Mouse (Mus musculus): ENCODE results near the gene Actl7a.

The Actl7a gene

GRCm38 (mm10) chr4:56743363-56744195, at the start of gene Actl7a:
Gene Actl7a (plus strand): TSS chr4:56743413.
- DNase-seq, result no peak

- DNase-seq, result no peak
Measured at GRCm38 (mm10) chr4:56696401-56696800, 46.8 kb upstream of the Actl7a start.

DNA sequence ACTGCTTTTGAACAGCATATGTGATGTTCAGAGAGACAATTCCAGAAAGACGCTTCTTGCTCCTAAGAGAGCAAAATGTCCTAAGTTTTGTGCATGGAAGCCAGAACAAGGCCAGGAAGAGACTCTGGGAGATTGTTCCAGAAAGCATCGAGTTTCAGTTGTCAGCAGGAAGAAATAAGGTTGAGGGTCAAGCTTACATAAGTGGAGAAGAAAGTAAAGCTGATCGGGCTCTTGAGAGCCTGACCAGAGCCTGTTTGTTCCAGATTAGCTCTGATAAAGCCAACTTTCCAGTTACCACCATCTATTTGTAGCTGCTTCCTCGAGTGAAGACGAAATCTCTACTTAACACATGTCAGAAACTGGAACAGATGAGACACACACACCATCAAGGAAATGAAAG, 44.5 kb upstream of the Actl7a start:
- DNase-seq, result no peak

GRCm38 (mm10) chr4:56702234-56702633, 41.0 kb upstream of the Actl7a start:
- DNase-seq, result no peak

- no peak for DNase-seq
Measured at GRCm38 (mm10) chr4:56713155-56713554, 30.1 kb upstream of the Actl7a start.

GRCm38 (mm10) chr4:56716801-56717200, 26.4 kb upstream of the Actl7a start:
- DNase-seq, result no peak

- DNase-seq, result no peak
Measured at GRCm38 (mm10) chr4:56717932-56718331, 25.3 kb upstream of the Actl7a start.

- no peak for DNase-seq
Measured at GRCm38 (mm10) chr4:56718573-56719442, 24.4 kb upstream of the Actl7a start.

- no peak for DNase-seq
Measured at GRCm38 (mm10) chr4:56719456-56719855, 23.8 kb upstream of the Actl7a start.

DNA sequence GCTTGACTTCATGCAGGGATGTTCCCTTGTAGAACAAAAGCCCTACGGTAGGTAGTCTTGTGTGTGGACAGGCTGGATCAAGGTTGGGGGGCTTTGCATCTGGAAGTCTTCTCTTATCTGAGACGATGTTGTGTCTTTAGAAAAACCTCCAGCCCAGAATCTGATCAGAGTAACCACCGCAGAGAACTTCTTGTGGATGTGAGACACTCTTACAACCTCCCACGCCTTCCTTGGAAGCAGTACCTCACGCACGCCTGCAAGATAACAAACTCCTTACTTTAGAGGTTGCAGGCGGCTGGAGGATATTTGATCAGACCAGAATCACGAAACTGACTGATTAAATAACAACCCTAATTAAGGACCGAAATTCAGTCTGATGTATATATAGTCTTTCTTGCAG, 22.8 kb upstream of the Actl7a start:
- no peak for DNase-seq

DNA sequence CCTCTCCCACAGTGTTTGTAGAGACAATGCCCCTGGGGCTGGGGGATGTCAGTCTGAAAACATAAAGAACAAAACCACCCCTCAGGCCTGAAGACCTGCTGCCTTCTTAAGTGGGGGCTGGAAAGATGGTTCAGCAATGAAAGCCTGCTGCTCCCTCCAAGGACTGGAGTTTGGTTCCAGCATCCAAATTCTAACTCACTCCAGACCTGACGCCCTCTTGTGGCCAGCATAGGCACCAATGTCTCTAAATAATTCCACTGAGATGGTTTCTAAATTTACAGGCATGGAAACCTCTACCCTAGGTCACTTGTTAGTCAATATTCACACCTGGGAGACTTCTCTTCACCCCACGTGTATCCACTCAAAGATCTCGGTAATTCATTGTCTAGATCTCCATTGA, 21.7 kb upstream of the Actl7a start:
- DNase-seq, result no peak

DNA sequence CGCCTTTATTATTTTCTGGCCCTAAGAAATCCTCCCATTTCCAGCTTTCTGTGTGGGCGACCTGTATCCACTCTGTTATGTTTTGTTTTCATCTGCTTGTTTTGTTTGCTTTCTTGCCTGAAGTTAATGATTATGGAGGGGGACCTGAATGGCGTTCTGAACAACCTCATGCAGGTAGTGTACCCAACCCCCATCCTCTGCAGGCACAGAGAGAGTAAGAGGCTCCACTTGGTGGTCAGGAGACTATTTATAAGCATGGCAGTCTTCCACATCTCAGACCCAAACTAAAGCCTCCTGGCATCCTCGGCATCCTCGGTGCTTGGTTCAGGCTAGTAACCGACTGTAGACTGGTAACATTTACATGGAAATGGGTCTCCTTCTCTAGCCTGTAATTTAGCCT, 20.9 kb upstream of the Actl7a start:
- no peak for DNase-seq

DNA sequence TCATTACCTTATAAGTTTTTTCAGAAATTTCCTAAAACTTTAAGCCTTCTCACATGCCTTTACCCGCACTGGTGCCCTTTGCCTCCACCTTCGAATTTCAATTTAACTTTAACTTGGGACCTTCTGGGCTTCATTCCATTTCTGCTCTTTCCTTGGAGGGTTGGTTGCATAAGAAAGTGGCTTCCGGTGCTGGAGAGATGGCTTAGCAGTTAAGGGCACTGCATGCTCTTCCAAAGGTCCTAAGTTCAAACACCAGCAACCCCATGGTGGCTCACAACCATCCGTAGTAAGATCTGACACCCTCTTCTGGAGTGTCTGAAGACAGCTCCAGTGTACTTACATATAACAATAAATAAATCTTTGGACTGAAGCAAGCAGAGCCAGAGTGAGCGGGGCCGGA, 20.0 kb upstream of the Actl7a start:
- no peak for DNase-seq

- no peak for DNase-seq
Measured at GRCm38 (mm10) chr4:56725839-56726238, 17.4 kb upstream of the Actl7a start.

DNA sequence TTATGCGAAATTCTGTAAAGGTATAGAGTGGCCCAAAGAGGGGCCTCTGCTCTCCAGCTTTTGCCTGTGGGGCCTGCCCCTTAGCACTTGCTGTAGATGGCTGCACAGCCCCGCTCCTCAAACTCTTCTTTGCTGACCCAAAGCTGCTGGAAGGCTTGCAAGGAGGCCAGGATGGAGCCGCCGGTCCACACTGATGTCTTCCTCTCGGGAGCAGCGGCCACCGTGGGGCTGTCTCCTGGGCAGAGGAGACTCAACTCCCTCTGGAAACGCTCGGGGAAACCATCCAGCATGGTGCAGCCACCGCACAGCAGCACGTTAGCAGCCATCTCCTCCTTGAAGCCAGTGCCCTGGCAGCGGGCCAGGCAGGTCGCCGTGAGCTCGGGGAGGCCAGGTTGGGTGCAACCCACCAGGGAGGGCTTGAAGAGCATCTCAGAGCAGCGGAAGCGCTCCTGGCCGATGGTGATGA, 3.2 kb upstream of the Actl7a start, which contains the start of gene Gm26657:
Gene Gm26657 (plus strand): TSS at position 51 of the 466 bp plus-strand sequence.
- no peak for DNase-seq

GRCm38 (mm10) chr4:56740611-56741010, 2.6 kb upstream of the Actl7a start:
- no peak for DNase-seq

- DNase-seq, result no peak
Measured at GRCm38 (mm10) chr4:56741041-56741493, 2.1 kb upstream of the Actl7a start, which contains the start of gene Actl7b. Gene Actl7b (minus strand): TSS chr4:56741443.

GRCm38 (mm10) chr4:56742698-56743097, 515 bp upstream of the Actl7a start:
- no peak for DNase-seq

GRCm38 (mm10) chr4:56746345-56746744, 3.1 kb downstream of the Actl7a start:
- DNase-seq, result no peak

DNA sequence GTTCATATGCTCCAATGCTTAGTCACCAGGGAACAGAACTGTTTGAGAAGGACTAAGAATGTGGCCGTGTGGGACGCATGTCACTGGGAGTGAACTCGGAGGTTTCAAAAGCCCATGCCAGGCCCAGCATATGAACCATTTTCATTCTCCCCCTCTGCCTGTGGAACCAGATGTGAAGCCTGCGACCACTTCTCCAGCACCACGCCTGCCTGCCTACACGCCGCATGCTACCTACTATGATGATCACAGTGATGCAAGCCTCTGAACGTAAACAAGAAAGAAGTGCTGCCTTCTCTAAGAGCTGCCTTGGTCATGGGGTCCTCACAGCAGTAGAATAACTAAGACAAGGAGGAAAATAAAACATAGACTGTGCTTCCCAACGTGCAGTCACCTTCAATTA, 4.2 kb downstream of the Actl7a start:
- no peak for DNase-seq

DNA sequence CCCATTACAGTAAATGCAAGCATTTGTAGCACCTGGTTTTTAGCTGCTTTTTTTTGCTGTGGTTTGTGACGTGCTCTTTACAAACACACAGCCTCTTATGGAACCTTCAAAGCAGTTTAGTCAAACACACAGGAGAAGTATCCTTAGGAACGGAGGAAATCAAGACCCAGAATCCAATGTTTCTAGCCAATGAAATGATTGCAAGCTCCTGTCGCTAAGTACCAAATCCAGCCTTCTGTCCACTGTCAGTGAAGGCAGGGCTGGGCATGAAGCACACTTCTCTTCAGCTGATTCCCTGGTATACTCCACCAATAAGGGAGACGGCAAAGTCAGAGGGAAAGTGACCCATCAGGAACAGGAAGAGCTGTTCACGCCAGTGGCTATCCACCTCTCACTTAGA, 12.8 kb downstream of the Actl7a start:
- DNase-seq, result no peak

- no peak for DNase-seq
Measured at GRCm38 (mm10) chr4:56756966-56757600, 13.9 kb downstream of the Actl7a start.

- no peak for DNase-seq
Measured at GRCm38 (mm10) chr4:56757693-56758092, 14.5 kb downstream of the Actl7a start.
